Mouse (Mus musculus) left cerebral cortex, postnatal 10 days (tissue): ENCODE data around the gene Nfib. TPM values are rescaled to one million over a fixed set of nuclear protein-coding genes. Genes with fewer than 3 reads are reported as not detected.
A peak's percentile ranks its signal among the peaks of the same experiment; 100 is the strongest.

ENCODE experiments used
- DNase-seq, 2 experiments: peaks; one replicate each; pipeline ENCODE4 v3.0.0; 2021 to 2022; ENCODE audit warnings: low spot score in 2 of 2, mixed read lengths in 1 of 2; ENCODE audit errors: extremely low spot score in 1 of 2
- intact Hi-C: fragments of 180-260 bp; cut with DNase I; formaldehyde crosslinking; loops from one replicate; pipeline ENCODE4 v1.15.1; 2025
- total RNA-seq, 2 experiments: library from RNA; stranded (reverse); gene quantifications; 2 replicates each; pipeline ENCODE4 v1.2.3; 2021

Gene Nfib
- total RNA-seq, 2 experiments from 2014 or later = 105 to 109 TPM

GRCm38 (mm10) chr4:82439813-82440212, 265.7 kb downstream of the Nfib start:
- DNase-seq = no peak
- intact Hi-C loops = no loop called here

GRCm38 (mm10) chr4:82438631-82439030, 266.9 kb downstream of the Nfib start:
- DNase-seq = no peak
- intact Hi-C loops = no loop called here

- intact Hi-C loops = no loop called here
- DNase-seq = peak in 1 of 2 experiments; percentile 11
Observed at GRCm38 (mm10) chr4:82437533-82438318, 267.8 kb downstream of the Nfib start.

- intact Hi-C loops = no loop called here
- DNase-seq = no peak
Observed at GRCm38 (mm10) chr4:82436656-82437055, 268.9 kb downstream of the Nfib start.

GRCm38 (mm10) chr4:82435716-82436115, 269.8 kb downstream of the Nfib start:
- peak in 1 of 2 experiments; percentile 60 for DNase-seq
- intact Hi-C loops = no loop called here

DNA sequence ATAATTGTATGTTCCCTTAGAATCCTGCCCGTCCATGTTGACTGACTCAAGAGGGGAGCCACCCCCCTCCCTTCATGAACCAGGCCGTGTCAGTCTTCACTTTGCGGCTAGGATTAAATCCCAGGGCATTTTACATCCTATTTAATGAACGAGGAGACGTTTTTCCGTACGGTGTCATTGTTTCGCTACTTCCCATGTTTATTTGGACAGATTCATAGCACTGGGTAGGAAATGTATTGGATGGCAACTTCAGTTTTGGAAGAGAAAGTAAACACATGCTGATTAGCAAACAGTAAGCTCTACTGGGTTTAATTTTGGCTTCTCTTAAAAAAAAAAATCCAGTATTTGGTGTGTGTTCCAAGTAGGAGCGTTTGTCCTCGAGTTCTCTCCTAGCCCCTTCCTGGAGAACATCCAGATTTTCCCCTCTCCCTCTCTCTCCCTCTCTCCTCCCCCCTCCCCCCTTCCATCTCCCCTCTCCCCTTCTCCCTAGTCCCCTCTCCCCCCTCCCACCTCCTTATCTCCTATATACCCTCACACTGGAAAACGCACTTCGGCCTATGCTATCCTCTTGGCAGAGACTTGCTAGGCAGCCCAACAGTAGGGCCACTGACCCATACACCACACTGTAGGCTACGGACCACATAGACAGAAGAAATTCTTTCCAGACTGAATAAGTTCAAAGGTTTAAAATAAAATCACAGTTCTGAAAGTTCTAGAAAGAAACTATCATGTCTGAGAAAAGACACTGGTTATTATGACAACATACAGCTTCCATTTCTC, 271.4 kb downstream of the Nfib start:
- DNase-seq = no peak
- intact Hi-C loops = no loop called here

DNA sequence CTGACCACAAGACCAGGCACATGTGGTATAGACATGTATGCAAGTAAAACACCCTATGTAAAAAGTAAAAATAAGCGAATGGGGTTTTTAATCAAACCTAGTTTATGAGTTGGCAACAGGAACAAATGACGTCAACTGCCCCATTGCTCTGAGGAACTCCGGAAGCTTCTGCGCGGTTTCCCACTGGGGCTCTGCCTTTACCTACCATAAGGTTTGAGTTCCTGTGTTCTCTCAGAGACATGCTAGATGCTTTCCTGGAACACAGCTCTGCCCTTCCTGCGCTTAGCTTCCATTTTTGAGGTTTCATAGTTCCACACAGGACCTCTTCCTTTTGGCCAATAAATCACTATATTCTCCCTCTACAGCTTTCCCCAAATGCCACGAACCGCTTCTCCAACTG, 273.7 kb downstream of the Nfib start:
- no peak for DNase-seq
- intact Hi-C loops = no loop called here

DNA sequence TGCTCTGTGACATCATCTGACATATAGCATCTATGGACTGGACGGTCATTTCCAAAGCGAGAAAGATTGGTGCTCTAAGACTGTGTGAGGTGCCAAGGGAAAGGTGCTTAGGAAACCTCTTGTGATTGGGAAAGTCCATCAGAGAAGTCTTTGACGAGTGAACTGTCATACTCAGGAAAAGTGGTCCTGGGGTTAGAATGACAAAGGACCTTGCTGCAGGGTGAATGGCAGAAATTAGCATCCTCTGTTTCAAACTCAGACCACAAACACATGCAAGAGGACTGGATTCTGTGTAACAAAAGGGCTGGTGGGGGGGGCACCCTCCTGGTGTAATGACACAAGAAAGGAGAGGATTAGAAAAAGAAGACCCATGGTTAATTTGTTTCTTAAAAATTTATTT, 274.7 kb downstream of the Nfib start:
- no peak for DNase-seq
- intact Hi-C loops = no loop called here

DNA sequence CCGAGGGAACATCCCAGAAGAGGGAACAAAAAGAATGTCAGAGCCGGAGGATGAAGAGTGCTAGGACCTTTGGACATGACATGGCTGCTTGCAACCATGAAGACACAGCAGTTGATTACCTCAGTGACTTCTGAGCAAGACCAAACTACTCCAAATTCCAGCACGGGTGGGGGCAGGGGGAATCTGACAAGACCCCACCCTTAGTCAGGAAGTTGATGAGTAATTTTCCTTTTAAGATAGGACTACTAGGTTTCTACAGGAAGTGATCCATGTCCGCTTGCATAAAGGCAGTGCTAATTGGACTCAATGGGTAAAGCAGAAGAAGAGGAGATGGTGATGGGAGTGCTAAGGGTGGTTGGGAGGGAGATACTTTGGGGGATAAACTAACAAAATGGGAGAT, 279.3 kb downstream of the Nfib start:
- intact Hi-C loops = no loop called here
- no peak for DNase-seq

DNA sequence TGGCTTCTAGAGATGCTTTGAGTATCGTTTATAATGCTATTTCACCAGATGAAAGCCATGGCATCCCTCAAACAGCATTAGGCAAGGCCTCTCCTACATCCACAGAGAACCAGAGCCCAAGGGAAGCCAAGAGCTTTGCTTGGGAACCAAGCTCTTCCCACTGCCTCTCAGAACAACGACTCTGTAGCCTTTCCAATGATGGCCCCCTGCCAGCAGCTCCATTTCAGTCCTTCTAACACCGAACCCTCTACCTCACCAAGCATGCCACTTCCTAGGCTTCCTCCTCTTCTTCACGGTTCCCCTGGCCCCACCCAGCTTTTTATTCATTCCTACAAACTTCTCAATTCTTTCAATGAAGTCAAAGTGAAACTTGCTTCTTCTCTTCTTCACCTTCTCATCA, 287.3 kb downstream of the Nfib start:
- intact Hi-C loops = no loop called here
- DNase-seq = no peak

DNA sequence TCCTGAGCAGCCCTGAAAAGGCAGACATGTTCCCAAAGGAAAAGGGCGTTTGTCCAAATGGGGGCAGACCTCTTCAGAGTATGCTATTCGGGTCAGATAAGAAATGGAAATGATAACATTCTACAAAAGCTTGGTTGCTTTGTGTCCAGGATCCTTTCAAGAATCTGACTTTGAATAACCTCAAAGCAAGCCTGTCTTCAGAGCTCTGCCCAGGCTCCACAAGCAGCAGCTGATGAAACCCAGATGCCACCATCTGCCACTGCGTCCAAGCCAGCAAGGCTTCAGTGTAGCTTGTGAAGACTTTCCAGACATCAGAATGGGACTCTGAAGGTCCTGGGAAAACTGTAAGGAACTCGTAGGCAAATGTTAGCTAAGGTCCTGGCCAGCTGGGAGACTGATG, 289.7 kb downstream of the Nfib start:
- intact Hi-C loops = no loop called here
- no peak for DNase-seq

DNA sequence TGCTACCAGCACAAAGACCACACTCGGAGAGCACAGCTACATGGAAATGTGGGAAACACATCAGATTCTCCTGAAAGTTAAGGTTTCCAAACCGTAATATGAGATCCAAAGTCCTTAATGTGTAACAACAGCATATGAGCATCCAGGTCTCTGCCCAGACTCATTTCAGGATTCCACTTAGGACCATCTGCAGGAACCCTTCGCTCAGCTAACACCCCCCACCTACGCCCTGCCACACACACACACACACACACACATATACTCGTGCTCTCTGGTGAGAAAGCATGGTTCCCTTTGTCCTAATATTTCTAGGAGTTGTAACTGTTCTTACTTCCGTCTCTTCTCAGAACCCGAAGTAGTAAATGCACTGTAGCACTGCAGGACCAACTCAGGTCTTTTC, 292.9 kb downstream of the Nfib start:
- intact Hi-C loops = no loop called here
- no peak for DNase-seq

- no peak for DNase-seq
- intact Hi-C loops = no loop called here
Observed at GRCm38 (mm10) chr4:82411965-82412364, 293.6 kb downstream of the Nfib start.

DNA sequence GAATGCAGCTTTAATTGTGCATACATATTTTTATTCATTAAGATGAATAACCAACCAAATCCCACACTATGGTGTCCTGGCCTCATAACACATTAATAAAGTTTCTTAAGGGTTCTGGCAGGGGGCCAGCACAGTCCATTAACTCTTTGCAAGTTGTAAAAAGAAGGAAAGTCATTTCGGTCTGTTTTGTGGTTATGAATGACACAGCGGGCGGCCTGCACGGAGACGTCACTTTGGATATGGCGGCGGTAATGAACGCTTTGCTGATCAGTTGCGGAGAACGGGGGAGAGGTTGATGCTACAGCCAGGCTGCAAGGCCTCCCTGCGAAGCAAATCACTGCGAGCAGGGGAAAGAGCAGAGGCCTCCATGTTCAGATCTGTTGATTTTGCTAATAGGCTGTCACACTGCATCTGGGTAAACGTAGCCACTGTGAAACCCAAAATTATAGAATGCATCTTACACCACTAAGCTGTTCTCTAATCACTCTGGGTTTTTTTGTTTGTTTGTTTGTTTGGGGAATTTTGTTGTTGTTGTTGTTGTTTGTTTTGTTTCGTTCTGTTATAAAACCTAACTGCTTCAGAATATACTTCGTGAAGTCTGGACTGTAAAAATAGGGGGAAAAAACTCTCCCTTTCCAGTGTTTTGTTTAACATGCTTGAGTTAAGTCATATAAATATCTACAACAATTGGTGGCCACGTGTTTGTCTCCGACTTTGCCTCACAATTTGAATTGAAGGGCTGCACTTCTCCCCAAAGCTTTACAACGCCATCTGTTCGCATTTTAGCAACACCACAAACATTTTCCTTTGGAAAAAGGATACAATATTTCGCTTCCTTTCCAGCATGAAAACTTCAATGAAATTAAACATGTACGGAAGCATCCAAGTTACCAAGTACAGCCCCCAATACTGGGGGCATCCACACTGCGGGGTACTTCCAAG, 296.8 kb downstream of the Nfib start:
- no peak for DNase-seq
- intact Hi-C loops = no loop called here

DNA sequence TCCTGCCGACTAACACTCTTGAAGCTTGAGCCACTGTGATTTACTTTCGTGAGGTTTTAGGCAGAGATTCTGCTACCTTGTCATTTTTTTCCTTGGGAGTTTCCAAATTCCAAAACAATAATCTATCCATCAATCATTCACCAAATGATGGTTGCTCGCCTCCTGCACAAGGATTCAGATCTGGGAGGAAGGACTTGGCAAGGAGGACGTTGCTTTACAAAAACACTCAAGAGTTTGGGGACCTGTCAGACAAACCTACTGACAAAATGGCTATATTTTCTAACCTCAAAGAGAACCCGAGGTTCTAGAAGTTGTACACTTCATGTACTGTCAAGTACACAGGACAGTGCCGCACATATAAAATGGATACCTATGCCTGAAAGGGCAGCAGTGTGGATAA, 299.0 kb downstream of the Nfib start:
- no peak for DNase-seq
- intact Hi-C loops = no loop called here

DNA sequence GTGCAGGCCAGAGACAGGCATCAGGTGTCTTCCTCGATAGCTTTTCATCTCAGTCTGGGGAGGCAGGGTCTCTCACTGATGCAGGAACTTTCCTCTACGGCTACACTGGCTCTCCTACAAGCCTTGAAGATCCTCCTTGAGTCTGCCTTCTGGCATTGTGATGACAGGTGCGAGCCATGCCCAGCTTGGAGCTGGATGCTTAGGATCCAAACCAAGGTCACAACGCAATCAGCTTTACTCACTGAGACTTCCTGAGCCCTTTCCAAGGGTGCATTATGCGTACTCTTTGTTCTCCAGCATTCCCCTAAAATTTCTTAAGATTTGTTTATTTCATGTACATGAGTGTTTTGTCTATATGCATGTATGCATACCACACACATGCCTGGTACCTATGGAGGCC, 299.8 kb downstream of the Nfib start:
- intact Hi-C loops = no loop called here
- DNase-seq = no peak

GRCm38 (mm10) chr4:82403975-82404651, 301.4 kb downstream of the Nfib start:
- intact Hi-C loops = no loop called here
- peak; percentile 26 to 60 for DNase-seq

DNA sequence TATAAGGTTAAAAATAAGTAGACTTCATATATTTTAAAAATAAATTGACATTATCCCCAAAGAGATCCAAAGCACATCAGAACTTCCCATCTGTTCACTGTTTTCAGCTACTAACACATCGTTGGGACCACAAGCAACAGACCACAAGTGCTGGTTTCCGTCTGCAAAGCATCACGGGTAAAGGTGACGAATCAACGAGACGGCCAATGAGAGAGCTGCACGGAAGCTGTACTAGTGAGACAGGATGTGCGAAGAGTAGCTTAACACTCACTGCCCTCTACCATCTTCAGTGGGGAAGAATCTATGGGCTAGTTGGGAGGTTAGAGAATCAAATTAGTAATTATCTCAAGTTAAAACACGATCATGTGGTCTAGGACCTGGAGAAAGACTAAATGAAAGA, 302.9 kb downstream of the Nfib start:
- intact Hi-C loops = no loop called here
- no peak for DNase-seq
